Mouse (Mus musculus): ENCODE data around the gene Gm19426.

DNA sequence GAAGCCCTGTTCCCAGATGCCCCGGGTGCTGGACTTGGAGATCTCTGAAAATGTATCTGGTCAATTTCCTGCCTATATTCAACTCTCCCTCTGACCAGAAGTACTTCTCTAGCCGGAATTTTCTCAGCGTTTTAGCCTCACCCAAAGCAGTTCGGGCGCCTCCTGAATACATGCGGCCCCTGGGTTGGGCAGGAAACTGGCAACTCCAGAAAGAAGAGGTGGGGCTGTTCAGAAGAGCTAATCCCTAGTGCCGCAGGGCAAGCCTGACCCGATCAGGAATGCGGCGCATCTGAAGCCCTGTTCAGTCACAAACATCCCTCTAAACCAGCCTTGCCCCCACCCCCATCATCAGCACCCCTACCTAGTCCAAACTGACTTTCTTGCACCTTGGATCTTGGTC is 671 bp upstream of the Gm19426 start:
- TF ChIP-seq CTCF (IDR thresholded peaks at IDR 0.05; ENCODE audit: insufficient read depth, low read depth, low read length) (no peak), POLR2A (IDR thresholded peaks at IDR 0.05; ENCODE audit: insufficient read depth, low read depth, low read length) (no peak)
